Mouse (Mus musculus) monocyte, adult 5-6 weeks (primary cell): ENCODE data around the gene Sgce. TPM values are rescaled to one million over a fixed set of nuclear protein-coding genes. Genes with fewer than 3 reads are reported as not detected.
"Not testable (repeated sequence)": the region's sequence is repeated elsewhere in the genome, so short reads cannot be mapped to it uniquely, and the experiment has no call there.

Experiments used
- ATAC-seq: fragments of 153-309, 156-312 bp; replicated peaks from 2 replicates; pipeline ENCODE4 v1.8.0; 2017; ENCODE audit warnings: mild to moderate bottlenecking; ENCODE audit not compliant: low TSS enrichment, insufficient number of reproducible peaks, severe bottlenecking, poor library complexity, low FRiP score
- total RNA-seq: library from RNA; stranded (forward); fragments of 200-1000, 200-491, 200-594 nt; gene quantifications from 3 replicates; pipeline ENCODE4 v1.2.3, GENCODE M21; 2017

The Sgce gene
- total RNA-seq, 1 experiment from 2014 or later: 2.6 TPM

DNA sequence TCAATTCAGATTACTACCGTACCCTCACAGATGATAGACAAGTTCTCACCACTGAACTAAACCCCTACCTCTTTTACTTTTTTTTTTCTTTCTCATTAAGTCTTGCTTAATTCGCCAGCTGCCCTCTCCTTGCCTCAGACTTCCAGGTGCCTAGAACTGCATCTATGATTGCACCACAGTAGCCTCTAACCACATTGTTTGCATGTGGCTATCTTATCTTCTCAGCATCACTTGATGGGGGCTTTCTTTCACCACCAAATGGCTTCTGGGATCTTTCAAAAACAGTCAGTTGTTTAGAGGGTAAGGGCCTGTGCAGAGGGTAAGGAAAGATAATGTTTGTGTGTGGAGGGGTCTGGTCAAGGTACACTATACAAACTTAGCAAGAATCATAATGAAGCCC lies 82.7 kb downstream of the Sgce start:
- ATAC-seq: no peak

DNA sequence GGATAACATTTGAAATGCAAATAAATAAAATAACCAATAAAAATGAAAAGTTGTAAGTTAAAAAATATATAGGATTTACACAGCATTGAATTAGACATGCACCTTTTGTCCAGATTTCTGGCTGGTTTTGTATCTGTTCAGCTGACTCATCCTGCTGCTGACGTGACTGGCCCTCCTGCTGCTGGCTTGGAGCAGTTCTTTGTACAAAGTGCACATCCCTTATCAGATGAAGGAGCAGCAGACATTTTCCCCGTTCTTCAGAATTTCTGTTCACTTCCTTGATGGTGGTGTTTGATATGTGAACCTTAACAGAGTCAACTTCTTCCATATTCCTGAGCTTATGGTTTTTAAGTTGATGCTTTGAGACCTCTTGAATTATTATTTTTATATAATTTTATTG lies 83.5 kb downstream of the Sgce start:
- ATAC-seq: no peak

DNA sequence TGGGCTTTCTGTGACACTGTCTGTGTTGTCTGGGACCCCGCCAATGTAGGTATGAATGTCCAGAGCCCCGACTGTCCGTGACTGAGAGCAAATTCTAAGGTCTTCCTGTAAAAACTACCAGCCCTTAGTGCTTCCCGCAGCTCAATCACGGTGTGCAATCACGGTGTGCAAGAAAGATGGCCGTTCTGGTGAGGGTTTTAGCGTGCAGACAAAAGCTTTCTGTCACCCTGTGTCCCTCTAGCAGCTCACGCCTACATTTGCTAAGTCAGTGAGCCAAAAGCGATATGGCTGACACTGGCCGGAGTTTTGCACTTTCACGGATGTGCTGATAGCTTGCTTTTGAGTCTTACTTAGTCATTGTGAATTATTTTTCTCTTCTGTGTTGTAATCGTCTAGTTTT lies 88.1 kb downstream of the Sgce start:
- no peak for ATAC-seq

DNA sequence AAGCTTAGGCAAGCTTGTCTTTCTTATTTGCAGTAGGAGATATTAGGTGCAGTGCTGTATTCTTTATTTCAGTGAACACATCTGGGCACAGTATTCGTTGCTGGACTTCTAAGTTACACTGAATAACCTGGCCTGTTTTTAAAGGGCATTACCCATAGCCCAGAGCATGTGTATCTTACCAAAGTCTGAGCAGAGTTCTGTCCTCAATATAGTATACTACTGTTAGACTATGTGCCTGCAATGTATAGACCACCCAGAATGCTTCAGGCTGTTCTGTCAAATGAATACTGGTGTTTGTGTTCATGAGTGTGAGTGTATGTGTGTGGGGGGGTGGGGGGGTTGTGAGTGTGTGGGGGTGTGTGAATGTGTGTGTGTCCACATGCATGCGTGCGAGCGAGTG lies 91.1 kb downstream of the Sgce start:
- ATAC-seq: no peak

DNA sequence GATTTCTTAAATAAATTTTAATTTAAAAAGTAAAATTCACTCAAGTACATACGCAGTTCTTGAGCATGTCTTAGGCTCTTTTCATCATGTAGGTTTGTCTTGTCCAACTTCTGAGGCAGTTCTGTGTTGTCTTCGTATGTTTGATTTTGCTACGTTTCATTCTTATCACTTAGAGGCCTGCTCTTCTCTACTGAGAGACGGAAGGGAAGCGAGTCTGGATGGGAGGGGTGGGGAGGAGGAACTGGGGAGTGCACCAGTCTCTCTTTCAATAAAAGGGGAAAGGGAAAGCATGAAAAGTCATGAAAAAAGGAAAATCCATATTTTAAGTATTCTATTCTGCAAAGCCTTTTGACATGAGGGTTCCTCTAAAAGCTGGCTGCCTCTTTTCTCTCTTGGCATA lies 91.5 kb downstream of the Sgce start:
- ATAC-seq: no peak

DNA sequence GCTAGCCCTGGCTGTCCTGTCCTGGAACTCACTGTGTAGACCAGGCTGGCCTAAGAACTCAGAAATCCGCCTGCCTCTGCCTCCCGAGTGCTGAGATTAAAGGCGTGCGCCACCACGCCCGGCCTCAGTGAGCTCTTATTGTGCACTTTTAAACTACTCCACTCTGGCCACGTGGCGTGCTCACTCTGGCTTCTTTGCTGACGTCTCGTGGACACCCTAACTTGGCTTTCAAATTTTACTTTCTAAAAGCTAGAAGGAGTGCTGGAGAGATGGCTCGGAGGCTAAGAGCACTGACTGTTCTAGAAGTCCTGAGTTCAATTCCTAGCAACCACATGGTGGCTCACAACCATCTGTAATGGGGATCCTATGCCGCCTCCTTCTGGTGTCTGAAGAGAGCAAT lies 93.3 kb downstream of the Sgce start:
- not testable (repeated sequence) for ATAC-seq

DNA sequence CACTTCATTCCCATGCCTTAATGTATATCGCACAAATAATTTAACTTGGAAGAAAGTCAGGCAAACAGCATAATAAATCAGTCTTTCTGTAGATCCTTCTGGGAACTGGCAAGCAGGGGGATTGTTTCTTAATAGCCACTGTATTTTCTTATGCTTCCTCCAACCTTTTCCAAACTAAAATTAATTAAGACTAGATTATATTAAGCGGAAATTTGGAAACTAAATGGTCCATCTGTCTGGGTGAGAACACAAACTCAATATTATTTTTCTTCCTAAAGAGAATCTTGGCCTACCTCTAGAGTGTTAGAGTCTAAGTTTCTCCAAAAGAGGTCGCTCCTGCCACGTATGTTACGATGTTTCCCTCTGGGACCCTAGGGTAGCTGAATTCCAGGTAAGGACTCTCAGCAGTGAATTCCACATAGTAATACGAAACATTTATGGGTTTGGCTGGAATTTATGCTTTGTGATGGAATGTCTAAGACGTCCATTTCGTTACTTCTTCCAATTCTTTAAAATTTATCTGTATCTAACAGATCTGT lies 94.3 kb downstream of the Sgce start:
- ATAC-seq: no peak

DNA sequence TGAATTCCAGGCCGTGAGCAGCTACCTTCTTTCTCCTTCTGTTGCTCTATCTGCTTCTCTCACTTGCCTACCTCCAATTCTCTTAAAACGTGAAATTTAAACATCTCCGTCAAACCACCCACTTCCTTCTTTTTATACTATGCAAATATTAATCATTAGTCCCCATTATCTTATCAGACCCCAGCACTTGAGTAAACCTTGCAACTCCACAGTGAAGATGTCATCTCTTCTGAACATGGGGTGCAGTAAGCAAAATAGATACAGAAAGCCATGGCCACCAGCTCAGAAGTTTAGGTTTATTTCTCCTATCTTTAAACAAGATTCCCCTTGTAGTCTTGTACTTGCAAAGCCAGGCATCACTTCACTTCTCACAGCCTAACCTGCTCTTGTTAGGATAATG lies 99.7 kb downstream of the Sgce start:
- ATAC-seq: no peak

DNA sequence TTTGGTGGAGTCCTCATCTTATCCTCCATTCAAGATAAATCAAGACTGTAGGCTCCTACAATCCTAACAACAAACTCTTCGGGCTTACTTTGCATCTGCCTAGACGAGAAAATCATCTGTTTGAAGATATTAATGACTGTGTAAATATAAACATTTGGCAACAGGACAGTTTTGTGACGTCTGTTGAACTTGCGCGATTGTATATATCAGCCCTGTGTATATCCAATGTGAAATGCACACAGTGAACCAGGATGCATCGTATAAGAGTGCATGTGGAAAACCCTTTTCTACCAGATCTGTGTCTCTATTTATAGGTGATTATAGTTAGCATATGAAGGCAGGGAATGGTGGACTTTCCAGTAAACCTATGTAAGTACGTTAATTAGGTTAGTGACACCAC lies 104.9 kb downstream of the Sgce start:
- no peak for ATAC-seq

DNA sequence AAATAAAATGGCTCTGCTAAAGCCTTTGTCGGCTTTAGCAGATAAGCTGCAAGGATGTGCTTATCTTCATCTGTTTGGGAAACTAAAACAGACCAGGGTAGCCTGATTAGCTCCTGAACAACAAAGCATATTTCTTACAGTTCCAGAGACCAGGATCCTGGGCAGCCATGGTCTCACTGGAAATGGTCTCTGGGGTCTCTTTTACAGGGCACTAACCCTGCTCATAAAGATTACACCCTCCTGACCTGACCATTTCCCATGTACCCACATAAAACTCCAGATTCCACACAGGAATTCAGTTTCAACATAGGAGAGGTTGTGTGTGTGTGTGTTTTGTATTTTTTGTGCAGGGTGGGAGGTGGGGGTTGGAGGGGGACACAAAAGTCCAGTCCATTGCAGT lies 112.2 kb downstream of the Sgce start:
- no peak for ATAC-seq

DNA sequence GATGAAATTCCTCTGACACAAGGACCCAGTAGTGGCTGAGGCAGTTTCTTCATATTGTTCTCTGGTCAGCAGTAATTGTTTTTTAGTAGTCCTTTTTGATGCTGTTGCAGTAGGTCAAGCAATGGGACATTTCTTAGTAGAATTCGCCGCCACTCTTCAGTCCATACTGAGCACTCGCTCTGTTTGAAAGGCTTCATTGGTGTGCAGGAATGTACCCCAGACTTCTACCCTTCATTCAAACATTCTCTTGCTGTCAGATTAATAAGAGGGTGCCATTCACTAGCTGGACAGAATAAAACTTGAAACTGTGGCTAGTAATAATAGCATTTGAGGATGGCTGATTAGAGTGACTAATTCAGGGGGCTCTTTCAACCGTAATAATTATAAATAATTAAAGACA lies 113.8 kb downstream of the Sgce start:
- ATAC-seq: no peak

DNA sequence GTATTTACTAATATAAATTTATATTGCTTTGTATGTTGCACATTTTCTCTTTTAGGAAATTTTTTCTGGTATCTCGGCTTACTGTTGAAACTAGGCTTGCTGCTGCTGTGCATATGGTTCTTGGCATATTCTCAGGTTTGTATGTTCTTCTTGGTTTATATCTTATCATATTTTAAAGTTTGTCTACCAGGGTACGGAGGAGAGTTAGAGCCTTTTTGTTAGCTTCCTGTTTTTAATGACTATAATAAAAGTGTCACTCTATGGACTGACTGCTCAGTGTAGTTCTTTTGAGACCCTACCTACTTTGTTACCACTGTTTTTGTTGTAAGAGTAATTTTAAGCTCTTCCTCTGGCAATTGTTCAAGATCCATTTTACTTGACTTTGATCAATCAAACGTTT lies 115.5 kb downstream of the Sgce start:
- ATAC-seq: no peak

Other genes starting within 250 kb of the Sgce start
- gene Col1a2, start 242.4 kb downstream of the Sgce start, total RNA-seq: 0.10 to 1.7 TPM in 2 of 3 replicates, not detected in the other
- 19.5 to 42.0 TPM (median 24.1 TPM) in 3 replicates for gene Casd1, start 146.4 kb downstream of the Sgce start, total RNA-seq
- gene Peg10, start 99 bp upstream of the Sgce start, total RNA-seq: 0.10 to 1.5 TPM (median 0.43 TPM) in 3 replicates
- 0.32 to 2.5 TPM (median 2.4 TPM) in 3 replicates for gene Ppp1r9a, start 155.7 kb upstream of the Sgce start, total RNA-seq